Mouse (Mus musculus) liver, embryonic 15.5 days (tissue): ENCODE results near the gene Wdr35. TPM values are rescaled to one million over a fixed set of nuclear protein-coding genes. Genes with fewer than 3 reads are reported as not detected.

Experiments
- ATAC-seq: fragments of 200-750 bp; cut with Nextera tagmentation; 2 replicates; pipeline ENCODE4 v1.8.0; 2017; ENCODE audit warnings: moderate number of reproducible peaks, mild to moderate bottlenecking, moderate library complexity; ENCODE audit not compliant: insufficient read depth
- H3K27ac ChIP-seq: fragments of 300-500 bp; sonication (generic); replicated peaks from 2 replicates; pipeline ENCODE4 v1.5.1; 2015; ENCODE audit warnings: mild to moderate bottlenecking, inconsistent platforms
- H3K27me3 ChIP-seq: fragments of 300-500 bp; sonication (generic); 2 replicates; pipeline ENCODE4 v1.6.1; 2015; ENCODE audit warnings: mild to moderate bottlenecking, inconsistent platforms
- H3K36me3 ChIP-seq: fragments of 300-500 bp; sonication (generic); replicated peaks from 2 replicates; pipeline ENCODE4 v1.6.1; 2015; ENCODE audit warnings: moderate library complexity, mild to moderate bottlenecking, inconsistent platforms
- H3K4me1 ChIP-seq: fragments of 300-500 bp; sonication (generic); replicated peaks from 2 replicates; pipeline ENCODE4 v1.6.1; 2015; ENCODE audit warnings: inconsistent platforms
- H3K4me2 ChIP-seq: fragments of 300-500 bp; sonication (generic); 2 replicates; pipeline ENCODE4 v1.6.1; 2015; ENCODE audit warnings: moderate library complexity, mild to moderate bottlenecking, inconsistent platforms
- H3K4me3 ChIP-seq: fragments of 300-500 bp; sonication (generic); replicated peaks from 2 replicates; pipeline ENCODE4 v1.5.1; 2015; ENCODE audit warnings: mild to moderate bottlenecking, inconsistent platforms
- H3K9ac ChIP-seq: fragments of 300-500 bp; sonication (generic); 2 replicates; pipeline ENCODE4 v1.6.1; 2015; ENCODE audit warnings: moderate library complexity, mild to moderate bottlenecking, inconsistent platforms
- H3K9me3 ChIP-seq: fragments of 300-500 bp; sonication (generic); replicated peaks from 2 replicates; pipeline ENCODE4 v1.6.1; 2016; ENCODE audit warnings: inconsistent platforms
- WGBS: fragments of 180-500 bp; shearing (Covaris S2); methylation state at CpG from one replicate; pipeline ENCODE4 v1.1.7; 2015; ENCODE audit warnings: mixed read lengths; ENCODE audit not compliant: insufficient replicate concordance; 5-methylcytosine and 5-hydroxymethylcytosine counted together
- polyA plus RNA-seq: library from polyadenylated mRNA; unstranded; fragments of >200 nt; fragmentation: Nextera tagmentation; extraction: Ambion mirVana; gene quantifications from 2 replicates; pipeline ENCODE4 v1.2.1, GENCODE M21; 2015

The Wdr35 gene
- polyA plus RNA-seq, 1 experiment from 2014 or later, result 1.2 TPM

DNA sequence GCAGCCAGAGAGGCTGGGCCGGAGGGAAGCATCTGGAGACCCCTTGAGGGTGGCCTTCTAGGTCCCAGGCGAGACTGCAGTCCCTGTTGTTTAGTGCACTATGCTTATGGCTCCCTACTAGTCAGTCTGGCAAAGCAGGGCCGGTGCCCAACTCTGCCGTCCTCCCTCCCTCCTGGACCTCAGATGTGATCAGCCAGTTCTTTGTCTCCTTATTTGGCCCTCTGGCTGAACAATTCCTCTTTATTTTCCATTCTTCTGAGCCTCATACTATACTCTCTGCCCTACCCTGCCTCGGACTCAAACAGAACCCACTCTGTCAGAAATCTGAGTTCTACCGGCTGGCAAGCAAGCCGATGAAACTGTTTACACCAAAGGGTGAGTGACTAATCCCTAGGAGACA, 79.7 kb downstream of the Wdr35 start:
- WGBS, result 58% methylated on average over 7 of the region's 7 CpGs
- no peaks in the 10 kb centered on the region for H3K27me3 ChIP-seq
- H3K27ac ChIP-seq, result no peak overlapping the region
- H3K4me3 ChIP-seq, result no peak overlapping the region
- no peaks in the 10 kb centered on the region for H3K9me3 ChIP-seq
- H3K9ac ChIP-seq, result no peak overlapping the region
- no peak for ATAC-seq
- H3K4me2 ChIP-seq, result no peak overlapping the region
- H3K36me3 ChIP-seq, result no peaks in the 10 kb centered on the region
- H3K4me1 ChIP-seq, result no peaks in the 10 kb centered on the region

- Histone ChIP-seq H3K4me3 (no peak overlapping the region), H3K36me3 (no peaks in the 10 kb centered on the region), H3K27me3 (no peaks in the 10 kb centered on the region), H3K9me3 (no peaks in the 10 kb centered on the region), H3K4me1 (no peaks in the 10 kb centered on the region), H3K27ac (no peak overlapping the region), H3K9ac (no peak overlapping the region), H3K4me2 (no peak overlapping the region)
- WGBS, result 52% methylated on average over 2 of the region's 2 CpGs
- no peak for ATAC-seq
Measured at GRCm38 (mm10) chr12:9054012-9054411, 80.3 kb downstream of the Wdr35 start.

GRCm38 (mm10) chr12:9055269-9055668, 81.6 kb downstream of the Wdr35 start:
- 54% methylated on average over 11 of the region's 11 CpGs for WGBS
- H3K27me3 ChIP-seq, result no peaks in the 10 kb centered on the region
- H3K4me3 ChIP-seq, result no peak overlapping the region
- H3K36me3 ChIP-seq, result no peaks in the 10 kb centered on the region
- H3K4me2 ChIP-seq, result no peak overlapping the region
- no peaks in the 10 kb centered on the region for H3K9me3 ChIP-seq
- no peaks in the 10 kb centered on the region for H3K4me1 ChIP-seq
- no peak overlapping the region for H3K9ac ChIP-seq
- no peak for ATAC-seq
- H3K27ac ChIP-seq, result no peak overlapping the region

DNA sequence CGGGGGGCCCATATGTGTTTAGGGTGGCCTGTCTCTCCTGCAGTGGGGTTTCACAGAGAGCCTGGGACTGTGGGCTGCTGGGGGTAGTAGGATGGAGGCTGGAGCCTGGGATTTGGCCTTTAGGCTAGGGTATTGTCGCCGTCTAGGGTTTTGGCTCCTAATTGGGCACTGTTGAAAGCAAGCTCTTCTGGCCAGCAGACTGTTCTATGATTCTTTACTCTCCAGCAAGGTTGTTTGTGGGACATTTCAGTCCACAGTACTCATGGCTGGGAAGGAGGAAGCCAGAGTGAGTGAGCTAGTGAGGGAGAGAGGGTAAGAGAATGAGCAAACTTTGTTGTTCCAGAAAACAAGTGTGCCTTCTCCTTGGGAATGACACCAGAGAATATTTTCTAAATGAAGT, 85.8 kb downstream of the Wdr35 start:
- Histone ChIP-seq H3K9ac (no peak overlapping the region), H3K36me3 (no peaks in the 10 kb centered on the region), H3K4me2 (no peak overlapping the region), H3K27ac (no peak overlapping the region), H3K4me1 (no peaks in the 10 kb centered on the region), H3K27me3 (no peaks in the 10 kb centered on the region), H3K4me3 (no peak overlapping the region), H3K9me3 (no peaks in the 10 kb centered on the region)
- WGBS, result 75% methylated on average over 3 of the region's 3 CpGs
- ATAC-seq, result no peak

- Histone ChIP-seq H3K9ac (no peak overlapping the region), H3K4me2 (no peak overlapping the region), H3K4me3 (no peak overlapping the region), H3K27ac (no peak overlapping the region), H3K9me3 (no peaks in the 10 kb centered on the region), H3K4me1 (no peaks in the 10 kb centered on the region), H3K27me3 (no peaks in the 10 kb centered on the region), H3K36me3 (no peaks in the 10 kb centered on the region)
- 68% methylated on average over 9 of the region's 9 CpGs for WGBS
- no peak for ATAC-seq
Measured at GRCm38 (mm10) chr12:9059965-9060364, 86.3 kb downstream of the Wdr35 start.

GRCm38 (mm10) chr12:9063611-9064010, 89.9 kb downstream of the Wdr35 start:
- no peaks in the 10 kb centered on the region for H3K9me3 ChIP-seq
- no peaks in the 10 kb centered on the region for H3K36me3 ChIP-seq
- no peaks in the 10 kb centered on the region for H3K4me1 ChIP-seq
- no peak overlapping the region for H3K4me2 ChIP-seq
- no peak overlapping the region for H3K27ac ChIP-seq
- no peak overlapping the region for H3K4me3 ChIP-seq
- ATAC-seq, result no peak
- no peaks in the 10 kb centered on the region for H3K27me3 ChIP-seq
- H3K9ac ChIP-seq, result no peak overlapping the region
- WGBS, result 57% methylated on average over 6 of the region's 6 CpGs

DNA sequence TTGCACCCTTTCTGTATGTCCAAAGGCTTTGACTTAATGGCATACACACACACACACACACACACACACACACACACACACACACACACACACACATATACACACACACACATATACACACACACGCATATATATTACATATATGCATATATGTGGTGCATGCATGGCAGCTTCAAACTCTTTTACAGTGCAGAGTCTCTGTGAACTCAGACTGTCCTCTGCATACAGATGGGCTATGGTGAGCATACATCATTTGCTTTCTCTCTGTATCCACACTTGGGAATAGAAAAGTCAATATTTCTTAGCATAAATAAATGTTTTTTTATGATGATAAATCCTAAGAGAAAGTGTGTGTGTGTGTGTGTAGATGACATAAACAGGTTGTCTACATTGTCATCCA, 97.4 kb downstream of the Wdr35 start:
- Histone ChIP-seq H3K4me3 (no peak overlapping the region), H3K9ac (no peak overlapping the region), H3K27me3 (no peaks in the 10 kb centered on the region), H3K4me2 (no peak overlapping the region), H3K4me1 (no peaks in the 10 kb centered on the region), H3K27ac (no peak overlapping the region), H3K36me3 (no peaks in the 10 kb centered on the region), H3K9me3 (no peaks in the 10 kb centered on the region)
- no peak for ATAC-seq
- 60% methylated on average over 1 of the region's 1 CpGs for WGBS

DNA sequence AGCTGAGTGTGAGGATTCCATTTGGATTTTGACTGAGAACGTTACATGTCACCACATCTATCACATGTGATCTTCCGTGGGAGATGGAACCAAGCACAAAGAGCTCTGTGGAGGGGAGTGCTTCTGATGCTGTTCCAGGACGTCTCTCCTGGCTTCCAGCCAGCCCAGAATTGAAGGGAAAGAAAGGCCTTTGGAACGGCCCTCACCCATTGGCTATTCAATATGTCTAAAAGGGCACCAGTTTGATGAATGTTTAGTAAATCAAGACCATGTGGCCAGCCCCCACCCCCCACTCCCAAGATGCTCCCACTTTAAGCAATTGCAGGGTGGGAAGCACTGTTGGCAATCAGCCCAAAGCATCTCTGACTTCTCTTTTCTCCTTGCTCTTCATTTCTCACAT, 97.8 kb downstream of the Wdr35 start:
- Histone ChIP-seq H3K9ac (no peak overlapping the region), H3K9me3 (no peaks in the 10 kb centered on the region), H3K27me3 (no peaks in the 10 kb centered on the region), H3K4me3 (no peak overlapping the region), H3K4me1 (no peaks in the 10 kb centered on the region), H3K36me3 (no peaks in the 10 kb centered on the region), H3K4me2 (no peak overlapping the region), H3K27ac (no peak overlapping the region)
- ATAC-seq, result no peak
- 56% methylated on average over 4 of the region's 4 CpGs for WGBS

GRCm38 (mm10) chr12:9077554-9078125, 103.9 kb downstream of the Wdr35 start:
- Histone ChIP-seq H3K9me3 (no peaks in the 10 kb centered on the region), H3K4me1 (no peaks in the 10 kb centered on the region), H3K27ac (no peak overlapping the region), H3K4me3 (no peak overlapping the region), H3K36me3 (no peaks in the 10 kb centered on the region), H3K9ac (no peak overlapping the region), H3K27me3 (no peaks in the 10 kb centered on the region), H3K4me2 (no peak overlapping the region)
- ATAC-seq, result no peak
- WGBS, result 73% methylated on average over 3 of the region's 3 CpGs

Other genes with a start within 250 kb of the Wdr35 start
- 23.3 and 26.3 TPM in 2 replicates for gene Sdc1, start 202.6 kb upstream of the Wdr35 start, polyA plus RNA-seq
- gene Laptm4a, start 52.2 kb upstream of the Wdr35 start, polyA plus RNA-seq, result 61.3 and 69.2 TPM in 2 replicates
- 0.09 and 0.17 TPM in 2 replicates for gene Matn3, start 26.0 kb upstream of the Wdr35 start, polyA plus RNA-seq
- gene Ttc32, start 56.1 kb downstream of the Wdr35 start, polyA plus RNA-seq, result 11.1 and 12.2 TPM in 2 replicates